Comparison of ENCODE assay signal across 25 mouse cellular contexts in genomic region chr16:16571356-16571755, GRCm38 (mm10). TPM values are rescaled to one million over a fixed set of nuclear protein-coding genes. Genes with fewer than 3 reads are reported as not detected.
DNase-seq lines count a peak whose midpoint lies in the region; ATAC-seq and TF ChIP-seq lines count a peak whose summit lies in the region.
"Had no signal": no experiment of that assay in that cellular context is flagged by ENCODE, and none has a peak within 500 bp of the region (broad histone marks: within the 10 kb centered on the region; RNA-seq: fewer than 3 reads in every experiment).

No protein-coding gene starts in this region.

- H3K4me3 ChIP-seq in liver, embryonic 15.5 days (replicated peaks): 0 out of 2 replicates have a peak overlapping the region, but pooled peaks have one; percentile 14
- H3K4me3 ChIP-seq in liver, embryonic 12.5 days: no peak overlapping the region
- peak overlapping the region; percentile 29 for H3K4me3 ChIP-seq in bone marrow, adult 2 months (replicated peaks; ENCODE audit: control insufficient read depth, low read depth, low read length)
- H3K4me3 ChIP-seq: embryonic facial prominence, embryonic 15.5 days; heart, embryonic 15.5 days; hindbrain, embryonic 15.5 days; midbrain, embryonic 13.5 days; neural tube, embryonic 12.5 days had no signal

- no peak overlapping the region for H3K4me2 ChIP-seq in liver, embryonic 15.5 days
- no peak overlapping the region for H3K4me2 ChIP-seq in liver, embryonic 12.5 days
- H3K4me2 ChIP-seq: embryonic facial prominence, embryonic 15.5 days; heart, embryonic 15.5 days; hindbrain, embryonic 15.5 days; midbrain, embryonic 13.5 days; neural tube, embryonic 12.5 days had no signal

- no peaks in the 10 kb centered on the region for H3K27me3 ChIP-seq in liver, embryonic 15.5 days
- no peaks in the 10 kb centered on the region for H3K27me3 ChIP-seq in liver, embryonic 12.5 days (replicated peaks)
- H3K27me3 ChIP-seq: embryonic facial prominence, embryonic 15.5 days; heart, embryonic 15.5 days; hindbrain, embryonic 15.5 days; neural tube, embryonic 12.5 days had no signal

- 35% methylated on average over 3 of the region's 3 CpGs for WGBS in liver, embryonic 15.5 days (ENCODE audit: insufficient replicate concordance)
- WGBS in liver, embryonic 12.5 days (ENCODE audit: insufficient replicate concordance): 45% methylated on average over 3 of the region's 3 CpGs
- 22% methylated on average over 3 of the region's 3 CpGs for WGBS in bone marrow, adult 2 months

- H3K9me3 ChIP-seq in liver, embryonic 15.5 days (replicated peaks): no peaks in the 10 kb centered on the region
- H3K9me3 ChIP-seq in liver, embryonic 12.5 days (replicated peaks): no peaks in the 10 kb centered on the region
- H3K9me3 ChIP-seq: embryonic facial prominence, embryonic 15.5 days; heart, embryonic 15.5 days; hindbrain, embryonic 15.5 days; midbrain, embryonic 13.5 days; neural tube, embryonic 12.5 days had no signal

- no peak for TF ChIP-seq CTCF in bone marrow, adult 2 months (IDR thresholded peaks at IDR 0.05; ENCODE audit: control insufficient read depth, insufficient read depth, low read length)

- peak; percentile 25 to 63 for DNase-seq in monocyte, adult 2 months (ENCODE audit: low read depth in 1 of 2, low spot score in 2 of 2)
- no peak for DNase-seq in cerebellum, adult 18-20 months
- no peak for DNase-seq in urinary bladder, adult 18-20 months (ENCODE audit: low spot score in 2 of 2)
- no peak for DNase-seq in embryo, embryonic 9.5 days (ENCODE audit: extremely low spot score)
- DNase-seq: adrenal gland, postnatal 25 days; cerebellum, adult 11 months; cerebellum, postnatal 25 days; embryo, embryonic 11 days; gastrocnemius, postnatal 25 days; heart, postnatal 4 days; kidney, adult 2 months; retina, postnatal 1 day; right cerebral cortex, postnatal 25 days had no signal

- H3K36me3 ChIP-seq in liver, embryonic 15.5 days (replicated peaks): no peaks in the 10 kb centered on the region
- H3K36me3 ChIP-seq in liver, embryonic 12.5 days: no peaks in the 10 kb centered on the region
- H3K36me3 ChIP-seq: embryonic facial prominence, embryonic 15.5 days; heart, embryonic 15.5 days; hindbrain, embryonic 15.5 days; midbrain, embryonic 13.5 days; neural tube, embryonic 12.5 days had no signal

- H3K4me1 ChIP-seq in liver, embryonic 15.5 days (replicated peaks): no peaks in the 10 kb centered on the region
- H3K4me1 ChIP-seq in liver, embryonic 12.5 days: no peaks in the 10 kb centered on the region
- peaks cover 1% of the 10 kb centered on the region for H3K4me1 ChIP-seq in bone marrow, adult 2 months (ENCODE audit: control insufficient read depth, insufficient read depth, low read length)
- H3K4me1 ChIP-seq: embryonic facial prominence, embryonic 15.5 days; hindbrain, embryonic 15.5 days; midbrain, embryonic 13.5 days; neural tube, embryonic 12.5 days had no signal

- TF ChIP-seq POLR2A in bone marrow, adult 2 months (IDR thresholded peaks at IDR 0.05; ENCODE audit: borderline replicate concordance, control insufficient read depth, low read depth, low read length): no peak

- ATAC-seq in liver, embryonic 15.5 days (ENCODE audit: insufficient read depth): no peak
- ATAC-seq in liver, embryonic 12.5 days: no peak
- peak; percentile 86 for ATAC-seq in granulocyte monocyte progenitor cell, adult 5-6 weeks (replicated peaks; ENCODE audit: poor library complexity, severe bottlenecking)
- ATAC-seq: forebrain, embryonic 16.5 days; midbrain, embryonic 13.5 days had no signal

- H3K27ac ChIP-seq in liver, embryonic 15.5 days (replicated peaks): no peak overlapping the region
- no peak overlapping the region for H3K27ac ChIP-seq in liver, embryonic 12.5 days
- H3K27ac ChIP-seq in bone marrow, adult 2 months (ENCODE audit: control insufficient read depth, insufficient read depth, low read depth, low read length, poor library complexity): no peak overlapping the region
- H3K27ac ChIP-seq: embryonic facial prominence, embryonic 15.5 days; heart, embryonic 15.5 days; hindbrain, embryonic 15.5 days; kidney, postnatal 0 days; liver, embryonic 14.5 days; midbrain, embryonic 13.5 days; neural tube, embryonic 12.5 days had no signal

- H3K9ac ChIP-seq in liver, embryonic 15.5 days: no peak overlapping the region
- no peak overlapping the region for H3K9ac ChIP-seq in liver, embryonic 12.5 days
- H3K9ac ChIP-seq: embryonic facial prominence, embryonic 15.5 days; heart, embryonic 15.5 days; hindbrain, embryonic 15.5 days; liver, embryonic 14.5 days; midbrain, embryonic 13.5 days; neural tube, embryonic 12.5 days had no signal

RNA-seq across cellular contexts. Expression of gene Fgd4, which starts 29.0 kb away (rescaled TPM):
- polyA plus RNA-seq in liver, embryonic 15.5 days (2015; fragmentation: Nextera tagmentation; extraction: Ambion mirVana): 2.2 and 2.6 TPM in 2 replicates
- 2.5 and 3.2 TPM in 2 replicates for polyA plus RNA-seq in liver, embryonic 12.5 days (2016; fragmentation: Nextera tagmentation; extraction: Ambion mirVana)
- polyA plus RNA-seq in bone marrow, adult 2 months (2011; ENCODE audit: insufficient read depth, insufficient read length, low replicate concordance, missing spikeins): 5.0 and 11.9 TPM in 2 replicates
- total RNA-seq in granulocyte monocyte progenitor cell, adult 5-6 weeks (2014; fragmentation: Nextera tagmentation): 18.9 and 26.8 TPM in 2 replicates
- total RNA-seq in granulocyte monocyte progenitor cell, adult 5-6 weeks (2017): 36.9 and 38.8 TPM in 2 replicates

Comparison
In these comparisons a context has a peak if more than half of its experiments do, and no peak if none do; other contexts are left out.
1. DNase-seq: peak in monocyte, adult 2 months (2 of 2); none in cerebellum, adult 18-20 months (0 of 2), urinary bladder, adult 18-20 months (0 of 2) and embryo, embryonic 9.5 days (single experiment).